Comparison of ENCODE assay signal across 29 mouse cellular contexts in the genomic region with DNA sequence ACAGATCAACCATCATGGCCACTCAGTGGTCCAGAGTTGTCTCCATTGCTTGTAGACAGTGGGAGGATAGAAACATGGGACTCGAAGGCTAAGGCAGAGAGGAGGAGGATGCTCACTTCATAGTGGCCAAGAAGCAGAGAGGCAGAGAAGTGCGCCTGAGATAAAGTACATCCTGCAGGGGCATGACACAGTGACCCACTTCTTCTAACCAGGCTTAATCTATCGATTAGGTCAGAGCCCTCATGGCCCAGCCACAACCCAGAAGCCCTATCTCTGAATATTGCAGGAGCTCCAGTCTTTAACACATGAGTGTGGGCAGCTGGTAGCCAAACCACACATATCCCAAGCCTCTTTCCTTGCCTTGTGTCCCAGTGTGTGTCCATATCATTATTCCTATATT.
"Had no signal": no experiment of that assay in that cellular context is flagged by ENCODE, and none has a peak within 500 bp of the region (broad histone marks: within the 10 kb centered on the region; RNA-seq: fewer than 3 reads in every experiment).

No protein-coding gene starts in this region.

- H3K9me3 ChIP-seq: heart, embryonic 12.5 days; heart, embryonic 13.5 days; heart, embryonic 15.5 days; hindbrain, embryonic 10.5 days; hindbrain, embryonic 12.5 days; hindbrain, embryonic 13.5 days; hindbrain, embryonic 15.5 days; intestine, embryonic 15.5 days had no signal

- H3K27ac ChIP-seq: heart, embryonic 13.5 days; heart, embryonic 15.5 days; hindbrain, embryonic 10.5 days; hindbrain, embryonic 12.5 days; hindbrain, embryonic 13.5 days; hindbrain, embryonic 14.5 days; hindbrain, embryonic 15.5 days; hindbrain, postnatal 0 days; intestine, embryonic 15.5 days; kidney, embryonic 15.5 days; kidney, postnatal 0 days; layer of hippocampus, adult 2 months; left cerebral cortex, adult 2 months had no signal

- DNase-seq: heart, postnatal 10 days; heart, postnatal 36 days; heart, postnatal 4 days; kidney, adult 11 months; kidney, adult 18-20 months; kidney, adult 2 months; kidney, adult 8-10 months; kidney, adult 9 months; kidney, postnatal 10 days; kidney, postnatal 14 days; kidney, postnatal 25 days; kidney, postnatal 36 days; kidney, postnatal 4 days; layer of hippocampus, adult 9-11 months; layer of hippocampus, postnatal 36 days had no signal

- H3K4me3 ChIP-seq: heart, embryonic 12.5 days; heart, embryonic 13.5 days; heart, embryonic 15.5 days; hindbrain, embryonic 10.5 days; hindbrain, embryonic 12.5 days; hindbrain, embryonic 13.5 days; hindbrain, embryonic 15.5 days; intestine, embryonic 15.5 days; kidney, embryonic 15.5 days; layer of hippocampus, adult 2 months; left cerebral cortex, adult 2 months had no signal

- H3K9ac ChIP-seq: heart, embryonic 12.5 days; heart, embryonic 13.5 days; heart, embryonic 15.5 days; hindbrain, embryonic 12.5 days; hindbrain, embryonic 13.5 days; hindbrain, embryonic 14.5 days; hindbrain, embryonic 15.5 days; intestine, embryonic 15.5 days; kidney, embryonic 15.5 days had no signal

- H3K4me1 ChIP-seq: hindbrain, embryonic 12.5 days; hindbrain, embryonic 13.5 days; hindbrain, embryonic 15.5 days; intestine, embryonic 15.5 days had no signal

- H3K36me3 ChIP-seq: heart, embryonic 12.5 days; heart, embryonic 13.5 days; heart, embryonic 15.5 days; hindbrain, embryonic 10.5 days; hindbrain, embryonic 12.5 days; hindbrain, embryonic 13.5 days; hindbrain, embryonic 15.5 days; intestine, embryonic 15.5 days; kidney, embryonic 15.5 days had no signal

- H3K27me3 ChIP-seq: heart, embryonic 12.5 days; heart, embryonic 13.5 days; heart, embryonic 15.5 days; hindbrain, embryonic 12.5 days; hindbrain, embryonic 13.5 days; hindbrain, embryonic 15.5 days; intestine, embryonic 15.5 days; kidney, embryonic 15.5 days had no signal
